Mouse (Mus musculus) stomach, embryonic 14.5 days (tissue): Measurements from ENCODE around the gene C9orf72. TPM values are rescaled to one million over a fixed set of nuclear protein-coding genes. Genes with fewer than 3 reads are reported as not detected.

ENCODE experiments used
- ATAC-seq: fragments of 200-750 bp; cut with Nextera tagmentation; 2 replicates; pipeline ENCODE4 v1.8.0; 2017; ENCODE audit warnings: low read depth, moderate TSS enrichment; ENCODE audit not compliant: insufficient number of reproducible peaks, insufficient read depth, low FRiP score
- H3K27ac ChIP-seq: fragments of 300-500 bp; sonication (generic); 2 replicates; pipeline ENCODE4 v1.5.1; 2014; ENCODE audit warnings: mild to moderate bottlenecking, low read length, moderate library complexity, mixed read lengths
- H3K27me3 ChIP-seq: fragments of 300-500 bp; sonication (generic); 2 replicates; pipeline ENCODE4 v1.6.1; 2014; ENCODE audit warnings: low read length, control low read depth, mixed read lengths; ENCODE audit not compliant: control insufficient read depth, insufficient read depth
- H3K36me3 ChIP-seq: fragments of 300-500 bp; sonication (generic); 2 replicates; pipeline ENCODE4 v1.6.1; 2014; ENCODE audit warnings: mild to moderate bottlenecking, control low read depth, low read length, moderate library complexity, mixed read lengths; ENCODE audit not compliant: control insufficient read depth, insufficient read depth
- H3K4me1 ChIP-seq: fragments of 300-500 bp; sonication (generic); 2 replicates; pipeline ENCODE4 v1.6.1; 2014; ENCODE audit warnings: low read length, control low read depth, mixed read lengths; ENCODE audit not compliant: control insufficient read depth, insufficient read depth
- H3K4me2 ChIP-seq: fragments of 300-500 bp; sonication (generic); replicated peaks from 2 replicates; pipeline ENCODE4 v1.6.1; 2014; ENCODE audit warnings: low read depth, low read length, control low read depth
- H3K4me3 ChIP-seq: fragments of 300-500 bp; sonication (generic); 2 replicates; pipeline ENCODE4 v1.5.1; 2014; ENCODE audit warnings: low read depth, low read length, control low read depth
- H3K9ac ChIP-seq: fragments of 300-500 bp; sonication (generic); replicated peaks from 2 replicates; pipeline ENCODE4 v1.6.1; 2014; ENCODE audit warnings: low read depth, mild to moderate bottlenecking, control low read depth, low read length, moderate library complexity, mixed read lengths
- H3K9me3 ChIP-seq: fragments of 300-500 bp; sonication (generic); 2 replicates; pipeline ENCODE4 v1.6.1; 2016; ENCODE audit warnings: low read depth, low read length, control low read depth; ENCODE audit not compliant: control insufficient read depth
- WGBS: fragments of 180-500 bp; shearing (Covaris S2); extraction: QIAGEN DNeasy Blood & Tissue Kit; methylation state at CpG from one replicate; pipeline ENCODE4 v1.1.7; 2014; 5-methylcytosine and 5-hydroxymethylcytosine counted together
- polyA plus RNA-seq: library from polyadenylated mRNA; unstranded; fragments of >200 nt; fragmentation: Nextera tagmentation; extraction: Ambion mirVana; gene quantifications from 2 replicates; pipeline ENCODE4 v1.2.1, GENCODE M21; 2014

C9orf72 gene
- polyA plus RNA-seq, 1 experiment from 2014 or later: 14.7 TPM

GRCm38 (mm10) chr4:35203724-35204123 is 22.3 kb downstream of the C9orf72 start:
- Histone ChIP-seq H3K27ac (no peak overlapping the region), H3K9ac (no peak overlapping the region), H3K36me3 (peaks cover 15% of the 10 kb centered on the region), H3K27me3 (no peaks in the 10 kb centered on the region), H3K4me3 (no peak overlapping the region), H3K9me3 (no peaks in the 10 kb centered on the region), H3K4me1 (no peaks in the 10 kb centered on the region), H3K4me2 (no peak overlapping the region)
- 89% methylated on average over 2 of the region's 2 CpGs for WGBS
- ATAC-seq: no peak

- Histone ChIP-seq H3K4me2 (no peak overlapping the region), H3K4me1 (no peaks in the 10 kb centered on the region), H3K27me3 (no peaks in the 10 kb centered on the region), H3K36me3 (peaks cover 21% of the 10 kb centered on the region), H3K9me3 (no peaks in the 10 kb centered on the region), H3K4me3 (no peak overlapping the region), H3K9ac (no peak overlapping the region), H3K27ac (no peak overlapping the region)
- WGBS: 90% methylated on average over 5 of the region's 5 CpGs
- no peak for ATAC-seq
Observed at GRCm38 (mm10) chr4:35201700-35202099, 24.3 kb downstream of the C9orf72 start.

DNA sequence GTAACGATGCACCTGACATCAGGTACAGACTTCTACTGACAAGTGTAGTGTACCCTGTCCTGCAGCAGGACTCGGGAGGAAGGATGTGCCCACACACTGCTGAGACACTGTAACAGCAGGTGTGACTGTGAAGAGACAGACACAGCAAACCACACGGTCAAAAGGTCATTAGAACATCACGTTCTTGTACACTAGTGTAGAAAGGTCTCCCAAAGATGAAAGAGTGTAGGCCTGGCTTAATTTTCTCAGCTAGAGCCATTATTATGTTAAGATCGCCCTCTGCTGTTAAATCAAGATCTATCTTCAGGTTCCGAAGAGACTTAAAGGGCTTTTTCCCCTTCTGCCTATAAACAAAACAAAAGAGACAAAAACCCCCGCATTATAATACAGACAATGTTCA is 33.2 kb downstream of the C9orf72 start:
- Histone ChIP-seq H3K4me1 (peaks cover 3% of the 10 kb centered on the region; the same call in 1 of the 2 replicates), H3K4me2 (no peak overlapping the region), H3K27ac (0 out of 2 replicates have a peak overlapping the region, but pooled peaks have one; percentile 48), H3K4me3 (no peak overlapping the region), H3K27me3 (no peaks in the 10 kb centered on the region), H3K9ac (no peak overlapping the region), H3K9me3 (no peaks in the 10 kb centered on the region), H3K36me3 (peaks cover 6% of the 10 kb centered on the region; the same call in 1 of the 2 replicates)
- 38% methylated on average over 7 of the region's 7 CpGs for WGBS
- ATAC-seq: no peak

- no peak overlapping the region for H3K27ac ChIP-seq
- ATAC-seq: no peak
- no peak overlapping the region for H3K4me3 ChIP-seq
- H3K4me2 ChIP-seq: no peak overlapping the region
- no peaks in the 10 kb centered on the region for H3K36me3 ChIP-seq
- peaks cover 3% of the 10 kb centered on the region; the same call in 1 of the 2 replicates for H3K4me1 ChIP-seq
- H3K27me3 ChIP-seq: no peaks in the 10 kb centered on the region
- H3K9me3 ChIP-seq: no peaks in the 10 kb centered on the region; the same call in 1 of the 2 replicates
- H3K9ac ChIP-seq: no peak overlapping the region
- WGBS: 68% methylated on average over 5 of the region's 5 CpGs
Observed at GRCm38 (mm10) chr4:35189794-35190193, 36.2 kb downstream of the C9orf72 start.

- H3K36me3 ChIP-seq: no peaks in the 10 kb centered on the region
- no peaks in the 10 kb centered on the region for H3K4me1 ChIP-seq
- no peaks in the 10 kb centered on the region for H3K27me3 ChIP-seq
- no peak overlapping the region for H3K27ac ChIP-seq
- WGBS: 78% methylated on average over 8 of the region's 8 CpGs
- no peaks in the 10 kb centered on the region; the same call in 1 of the 2 replicates for H3K9me3 ChIP-seq
- ATAC-seq: no peak
- no peak overlapping the region for H3K4me2 ChIP-seq
- H3K4me3 ChIP-seq: no peak overlapping the region
- no peak overlapping the region for H3K9ac ChIP-seq
Observed at GRCm38 (mm10) chr4:35187617-35188326, 38.2 kb downstream of the C9orf72 start.

DNA sequence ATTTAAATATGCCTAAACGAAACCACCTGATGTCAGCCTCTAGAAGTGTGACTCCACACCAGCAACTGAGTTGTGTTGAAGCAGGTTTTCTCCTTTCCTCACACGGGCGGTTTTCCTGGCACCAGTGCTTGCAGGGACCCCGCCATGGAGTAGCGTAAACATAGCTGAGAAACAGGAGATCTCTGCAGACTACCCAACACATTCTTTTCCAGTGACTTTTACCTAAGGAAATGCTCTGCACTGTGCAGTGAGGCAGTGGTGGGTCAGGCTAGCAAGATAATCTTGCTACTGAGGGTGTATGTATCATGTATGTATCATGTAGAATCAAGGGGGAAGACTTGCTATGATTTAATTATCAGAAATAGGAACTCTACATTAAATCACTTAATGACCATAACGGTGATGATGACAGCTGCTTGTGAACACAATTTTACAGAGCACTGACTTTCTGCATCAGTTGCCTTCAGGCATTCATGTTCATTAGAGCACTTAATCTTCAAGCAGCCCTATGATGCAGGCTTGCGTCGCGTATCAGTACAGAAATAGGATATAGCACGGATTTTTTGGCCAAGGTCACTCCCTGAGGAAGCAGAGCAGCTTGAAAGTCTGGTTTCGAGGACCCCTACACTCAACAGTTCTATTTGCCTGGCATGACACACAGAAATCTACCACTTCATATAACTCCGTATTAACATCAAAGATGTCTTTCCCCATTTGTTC is 47.9 kb downstream of the C9orf72 start:
- no peak overlapping the region for H3K27ac ChIP-seq
- H3K9me3 ChIP-seq: no peaks in the 10 kb centered on the region
- H3K27me3 ChIP-seq: no peaks in the 10 kb centered on the region
- H3K4me3 ChIP-seq: no peak overlapping the region
- H3K4me1 ChIP-seq: no peaks in the 10 kb centered on the region
- ATAC-seq: no peak
- H3K9ac ChIP-seq: no peak overlapping the region
- 75% methylated on average over 12 of the region's 12 CpGs for WGBS
- H3K4me2 ChIP-seq: no peak overlapping the region
- no peaks in the 10 kb centered on the region for H3K36me3 ChIP-seq

DNA sequence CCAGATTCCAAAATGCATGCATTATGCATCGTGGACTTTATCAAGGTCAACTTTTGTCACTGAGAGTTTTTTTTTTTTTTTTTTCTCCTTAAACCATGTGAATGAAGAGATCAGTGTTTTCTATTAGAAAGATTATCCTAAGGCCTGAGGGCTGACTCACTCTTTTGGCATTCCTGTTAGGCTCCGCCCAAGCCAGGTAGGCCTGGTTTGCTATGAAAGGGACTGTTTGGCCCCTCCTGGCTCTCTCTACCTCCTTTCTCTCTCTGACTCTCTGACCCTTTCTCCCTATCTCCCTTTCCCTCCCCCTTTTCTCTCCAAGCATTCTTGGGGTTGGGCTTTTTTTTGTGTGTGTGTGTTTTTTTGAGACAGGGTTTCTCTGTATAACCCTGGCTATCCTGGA is 50.4 kb downstream of the C9orf72 start:
- H3K4me3 ChIP-seq: no peak overlapping the region
- H3K4me1 ChIP-seq: no peaks in the 10 kb centered on the region
- no peak overlapping the region for H3K9ac ChIP-seq
- ATAC-seq: peak; percentile 42; the same call in 1 of the 2 replicates
- H3K9me3 ChIP-seq: no peaks in the 10 kb centered on the region
- no peak overlapping the region for H3K27ac ChIP-seq
- H3K36me3 ChIP-seq: no peaks in the 10 kb centered on the region
- H3K4me2 ChIP-seq: no peak overlapping the region
- H3K27me3 ChIP-seq: no peaks in the 10 kb centered on the region
- 64% methylated on average over 2 of the region's 2 CpGs for WGBS

DNA sequence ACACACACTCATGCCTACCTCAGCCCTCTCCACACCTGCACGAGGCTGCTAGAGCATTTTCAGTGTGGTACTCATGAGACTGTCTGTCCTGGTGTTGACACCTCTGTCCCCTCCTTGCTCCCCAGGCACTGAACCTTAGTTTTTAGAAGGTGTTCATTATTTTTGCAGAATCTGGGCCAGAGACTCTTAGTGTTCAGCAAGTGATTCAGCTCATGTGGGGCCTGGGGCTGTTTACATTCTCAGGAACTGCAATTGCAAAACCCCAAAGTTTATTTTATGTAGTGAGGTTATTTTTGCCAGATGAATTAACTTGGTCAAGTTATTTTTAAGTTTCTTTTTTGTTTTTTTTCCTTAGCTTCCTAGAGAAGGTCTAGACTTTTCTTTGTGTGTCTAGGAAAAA is 52.4 kb downstream of the C9orf72 start:
- Histone ChIP-seq H3K4me1 (peaks cover 4% of the 10 kb centered on the region; the same call in 1 of the 2 replicates), H3K4me2 (no peak overlapping the region), H3K9ac (no peak overlapping the region), H3K27ac (no peak overlapping the region), H3K36me3 (no peaks in the 10 kb centered on the region), H3K27me3 (no peaks in the 10 kb centered on the region), H3K4me3 (no peak overlapping the region), H3K9me3 (no peaks in the 10 kb centered on the region)
- no peak for ATAC-seq
- 68% methylated on average over 1 of the region's 1 CpGs for WGBS
